Mouse (Mus musculus): ENCODE results near the gene Wdr24. TPM values are rescaled to one million over a fixed set of nuclear protein-coding genes. Genes with fewer than 3 reads are reported as not detected.
"Not testable (repeated sequence)": the region's sequence is repeated elsewhere in the genome, so short reads cannot be mapped to it uniquely, and the experiment has no call there.

Gene Wdr24
- polyA plus RNA-seq, 1 experiment from 2014 or later, result 28.3 TPM

- Histone ChIP-seq H3K27ac (ENCODE audit: low read length) (no peak overlapping the region), H3K4me1 (ENCODE audit: control insufficient read depth, insufficient read depth, low read length) (peaks cover 10% of the 10 kb centered on the region; the same call in 1 of the 2 replicates)
- no peak for ATAC-seq (ENCODE audit: insufficient number of reproducible peaks, insufficient read depth, low FRiP score, low read depth)
Observed at GRCm38 (mm10) chr17:25867509-25867835, 44.0 kb downstream of the Wdr24 start.

GRCm38 (mm10) chr17:25867836-25868600, 44.6 kb downstream of the Wdr24 start:
- no peaks in the 10 kb centered on the region for H3K36me3 ChIP-seq (ENCODE audit: control insufficient read depth, insufficient read depth, low read length)
- ATAC-seq (ENCODE audit: insufficient number of reproducible peaks, insufficient read depth, low FRiP score, low read depth), result peak; percentile 1
- no peaks in the 10 kb centered on the region for H3K27me3 ChIP-seq (ENCODE audit: control insufficient read depth, insufficient read depth, low read length)
- H3K4me1 ChIP-seq (ENCODE audit: control insufficient read depth, insufficient read depth, low read length), result peaks cover 10% of the 10 kb centered on the region; the same call in 1 of the 2 replicates
- peak overlapping the region; percentile 28; the same call in 1 of the 2 replicates for H3K9ac ChIP-seq (replicated peaks; ENCODE audit: low read depth, low read length)
- H3K27ac ChIP-seq (ENCODE audit: low read length), result peak overlapping the region; percentile 23; the same call in 1 of the 2 replicates
- WGBS, result 2% methylated on average over 42 of the region's 42 CpGs
- peak overlapping the region; percentile 99 for H3K4me2 ChIP-seq (replicated peaks; ENCODE audit: low read depth, low read length)
- no peaks in the 10 kb centered on the region for H3K9me3 ChIP-seq (ENCODE audit: control insufficient read depth, low read depth, low read length)
- H3K4me3 ChIP-seq (ENCODE audit: low read depth, low read length), result peak overlapping the region; percentile 67

More at GRCm38 (mm10) chr17:25867509-25867835, 44.0 kb downstream of the Wdr24 start:
- WGBS, result 13% methylated on average over 7 of the region's 7 CpGs
- no peaks in the 10 kb centered on the region for H3K9me3 ChIP-seq (ENCODE audit: control insufficient read depth, low read depth, low read length)
- H3K27me3 ChIP-seq (ENCODE audit: control insufficient read depth, insufficient read depth, low read length), result no peaks in the 10 kb centered on the region
- peak overlapping the region; percentile 67 for H3K4me3 ChIP-seq (ENCODE audit: low read depth, low read length)
- peak overlapping the region; percentile 28; the same call in 1 of the 2 replicates for H3K9ac ChIP-seq (replicated peaks; ENCODE audit: low read depth, low read length)
- H3K36me3 ChIP-seq (ENCODE audit: control insufficient read depth, insufficient read depth, low read length), result no peaks in the 10 kb centered on the region
- peak overlapping the region; percentile 99 for H3K4me2 ChIP-seq (replicated peaks; ENCODE audit: low read depth, low read length)

GRCm38 (mm10) chr17:25868601-25869191, 45.3 kb downstream of the Wdr24 start, which contains the start of gene Mcrip2:
Gene Mcrip2 (minus strand): TSS chr17:25868764.
- H3K36me3 ChIP-seq (ENCODE audit: control insufficient read depth, insufficient read depth, low read length), result no peaks in the 10 kb centered on the region
- peak within 1 kb of the TSS; percentile 28; the same call in 1 of the 2 replicates for H3K9ac ChIP-seq (replicated peaks; ENCODE audit: low read depth, low read length)
- ATAC-seq (ENCODE audit: insufficient number of reproducible peaks, insufficient read depth, low FRiP score, low read depth), result peak; percentile 84
- peak within 1 kb of the TSS; percentile 67 for H3K4me3 ChIP-seq (ENCODE audit: low read depth, low read length)
- no peaks in the 10 kb centered on the region for H3K9me3 ChIP-seq (ENCODE audit: control insufficient read depth, low read depth, low read length)
- H3K4me2 ChIP-seq (replicated peaks; ENCODE audit: low read depth, low read length), result peak within 1 kb of the TSS; percentile 99
- H3K27ac ChIP-seq (ENCODE audit: low read length), result peak within 1 kb of the TSS; percentile 66
- under 1% methylated on average over 24 of the region's 24 CpGs for WGBS
- no peaks in the 10 kb centered on the region for H3K27me3 ChIP-seq (ENCODE audit: control insufficient read depth, insufficient read depth, low read length)
- peaks cover 10% of the 10 kb centered on the region; the same call in 1 of the 2 replicates for H3K4me1 ChIP-seq (ENCODE audit: control insufficient read depth, insufficient read depth, low read length)

GRCm38 (mm10) chr17:25869498-25869897, 46.1 kb downstream of the Wdr24 start:
- Histone ChIP-seq H3K4me1 (ENCODE audit: control insufficient read depth, insufficient read depth, low read length) (peaks cover 10% of the 10 kb centered on the region; the same call in 1 of the 2 replicates), H3K27ac (ENCODE audit: low read length) (no peak overlapping the region), H3K27me3 (ENCODE audit: control insufficient read depth, insufficient read depth, low read length) (no peaks in the 10 kb centered on the region), H3K4me3 (ENCODE audit: low read depth, low read length) (no peak overlapping the region), H3K9me3 (ENCODE audit: control insufficient read depth, low read depth, low read length) (no peaks in the 10 kb centered on the region), H3K4me2 (replicated peaks; ENCODE audit: low read depth, low read length) (no peak overlapping the region), H3K9ac (replicated peaks; ENCODE audit: low read depth, low read length) (no peak overlapping the region), H3K36me3 (ENCODE audit: control insufficient read depth, insufficient read depth, low read length) (no peaks in the 10 kb centered on the region)
- ATAC-seq (ENCODE audit: insufficient number of reproducible peaks, insufficient read depth, low FRiP score, low read depth), result no peak
- 84% methylated on average over 8 of the region's 8 CpGs for WGBS

- 83% methylated on average over 2 of the region's 2 CpGs for WGBS
Observed at GRCm38 (mm10) chr17:25869954-25870353, 46.5 kb downstream of the Wdr24 start.

GRCm38 (mm10) chr17:25871566-25871965, 48.1 kb downstream of the Wdr24 start:
- not testable (repeated sequence) for H3K4me3 ChIP-seq (ENCODE audit: low read depth, low read length); H3K9me3 ChIP-seq (ENCODE audit: control insufficient read depth, low read depth, low read length); H3K4me2 ChIP-seq (replicated peaks; ENCODE audit: low read depth, low read length); H3K27ac ChIP-seq (ENCODE audit: low read length); H3K36me3 ChIP-seq (ENCODE audit: control insufficient read depth, insufficient read depth, low read length); H3K9ac ChIP-seq (replicated peaks; ENCODE audit: low read depth, low read length); ATAC-seq (ENCODE audit: insufficient number of reproducible peaks, insufficient read depth, low FRiP score, low read depth); H3K27me3 ChIP-seq (ENCODE audit: control insufficient read depth, insufficient read depth, low read length)
- peaks cover 18% of the 10 kb centered on the region for H3K4me1 ChIP-seq (ENCODE audit: control insufficient read depth, insufficient read depth, low read length)

More at GRCm38 (mm10) chr17:25869954-25870353, 46.5 kb downstream of the Wdr24 start:
- Histone ChIP-seq H3K4me1 (ENCODE audit: control insufficient read depth, insufficient read depth, low read length) (peaks cover 10% of the 10 kb centered on the region; the same call in 1 of the 2 replicates), H3K27ac (ENCODE audit: low read length) (no peak overlapping the region), H3K27me3 (ENCODE audit: control insufficient read depth, insufficient read depth, low read length) (no peaks in the 10 kb centered on the region), H3K4me3 (ENCODE audit: low read depth, low read length) (no peak overlapping the region), H3K9me3 (ENCODE audit: control insufficient read depth, low read depth, low read length) (no peaks in the 10 kb centered on the region), H3K36me3 (ENCODE audit: control insufficient read depth, insufficient read depth, low read length) (no peaks in the 10 kb centered on the region), H3K4me2 (replicated peaks; ENCODE audit: low read depth, low read length) (no peak overlapping the region), H3K9ac (replicated peaks; ENCODE audit: low read depth, low read length) (no peak overlapping the region)
- no peak for ATAC-seq (ENCODE audit: insufficient number of reproducible peaks, insufficient read depth, low FRiP score, low read depth)

- Histone ChIP-seq H3K9me3 (ENCODE audit: control insufficient read depth, low read depth, low read length) (no peaks in the 10 kb centered on the region), H3K4me3 (ENCODE audit: low read depth, low read length) (no peak overlapping the region), H3K36me3 (ENCODE audit: control insufficient read depth, insufficient read depth, low read length) (peaks cover 2% of the 10 kb centered on the region), H3K9ac (replicated peaks; ENCODE audit: low read depth, low read length) (no peak overlapping the region), H3K4me1 (ENCODE audit: control insufficient read depth, insufficient read depth, low read length) (peaks cover 16% of the 10 kb centered on the region), H3K27me3 (ENCODE audit: control insufficient read depth, insufficient read depth, low read length) (no peaks in the 10 kb centered on the region), H3K27ac (ENCODE audit: low read length) (no peak overlapping the region), H3K4me2 (replicated peaks; ENCODE audit: low read depth, low read length) (no peak overlapping the region)
- ATAC-seq (ENCODE audit: insufficient number of reproducible peaks, insufficient read depth, low FRiP score, low read depth), result no peak
- WGBS, result 84% methylated on average over 3 of the region's 3 CpGs
Observed at GRCm38 (mm10) chr17:25872676-25873075, 49.2 kb downstream of the Wdr24 start.

GRCm38 (mm10) chr17:25873405-25874147, 50.1 kb downstream of the Wdr24 start:
- Histone ChIP-seq H3K9ac (replicated peaks; ENCODE audit: low read depth, low read length) (no peak overlapping the region), H3K27ac (ENCODE audit: low read length) (no peak overlapping the region)
- 65% methylated on average over 11 of the region's 11 CpGs for WGBS

More at GRCm38 (mm10) chr17:25873405-25874147, 50.1 kb downstream of the Wdr24 start:
- H3K36me3 ChIP-seq (ENCODE audit: control insufficient read depth, insufficient read depth, low read length), result peaks cover 11% of the 10 kb centered on the region
- no peaks in the 10 kb centered on the region for H3K9me3 ChIP-seq (ENCODE audit: control insufficient read depth, low read depth, low read length)
- no peaks in the 10 kb centered on the region for H3K27me3 ChIP-seq (ENCODE audit: control insufficient read depth, insufficient read depth, low read length)
- ATAC-seq (ENCODE audit: insufficient number of reproducible peaks, insufficient read depth, low FRiP score, low read depth), result no peak
- H3K4me1 ChIP-seq (ENCODE audit: control insufficient read depth, insufficient read depth, low read length), result peaks cover 14% of the 10 kb centered on the region; the same call in 1 of the 2 replicates
- H3K4me2 ChIP-seq (replicated peaks; ENCODE audit: low read depth, low read length), result peak overlapping the region; percentile 91
- H3K4me3 ChIP-seq (ENCODE audit: low read depth, low read length), result no peak overlapping the region
